Mouse (Mus musculus) myocyte (in vitro differentiated cells): ENCODE results near the gene Tfap4.

Source experiments
- E2F4 ChIP-seq: IDR thresholded peaks from one replicate; pipeline ENCODE4 v1.6.1; 2011; ENCODE audit warnings: mild to moderate bottlenecking, control low read depth, moderate library complexity; ENCODE audit not compliant: insufficient read depth
- MAX ChIP-seq: IDR thresholded peaks from one replicate; pipeline ENCODE4 v1.6.1; 2011; ENCODE audit warnings: low read depth, mild to moderate bottlenecking, control low read depth
- MYOD1 ChIP-seq, 3 experiments: IDR thresholded peaks; one replicate each; pipeline ENCODE4 v1.6.1; 2011; ENCODE audit warnings: control low read depth in 2 of 3, low read depth in 2 of 3, mild to moderate bottlenecking in 2 of 3, moderate library complexity in 1 of 3; ENCODE audit not compliant: insufficient read length in 2 of 3, control insufficient read depth in 1 of 3
- POLR2A ChIP-seq: IDR thresholded peaks from one replicate; pipeline ENCODE4 v1.6.1; 2011; ENCODE audit warnings: low read depth, mild to moderate bottlenecking, control low read depth, moderate library complexity; ENCODE audit not compliant: insufficient read length
- POLR2AphosphoS2 ChIP-seq: IDR thresholded peaks from one replicate; pipeline ENCODE4 v1.6.1; 2011; ENCODE audit warnings: low read depth, control low read depth; ENCODE audit not compliant: insufficient read length
- SRF ChIP-seq: IDR thresholded peaks from one replicate; pipeline ENCODE4 v1.6.1; 2011; ENCODE audit warnings: low read depth; ENCODE audit not compliant: control insufficient read depth, insufficient read length
- TCF12 ChIP-seq: IDR thresholded peaks from one replicate; pipeline ENCODE4 v1.6.1; 2011; ENCODE audit warnings: mild to moderate bottlenecking, control low read depth; ENCODE audit not compliant: poor library complexity, insufficient read depth, severe bottlenecking
- TCF3 ChIP-seq: IDR thresholded peaks from one replicate; pipeline ENCODE4 v1.6.1; 2011; ENCODE audit warnings: low read depth, control low read depth; ENCODE audit not compliant: insufficient read length
- USF1 ChIP-seq: IDR thresholded peaks from one replicate; pipeline ENCODE4 v1.6.1; 2011; ENCODE audit warnings: low read depth, mild to moderate bottlenecking, control low read depth, moderate library complexity

- TF ChIP-seq USF1 (no peak), E2F4 (no peak), POLR2A (no peak), TCF12 (no peak), TCF3 (no peak), POLR2AphosphoS2 (no peak), SRF (no peak), MYOD1 (IDR thresholded peaks at IDR 0.05; ENCODE audit: control insufficient read depth in 1 of 3, insufficient read length in 2 of 3, low read depth in 2 of 3) (no peak), MAX (no peak)
Measured at GRCm38 (mm10) chr16:4517906-4518305, 41.7 kb downstream of the Tfap4 start.
